Mouse (Mus musculus) liver, embryonic 14.5 days (tissue): ENCODE measurements around the gene Ppm1g.

Source experiments
- CTCF ChIP-seq: IDR thresholded peaks from 2 replicates; pipeline ENCODE4 v1.5.1; 2016; ENCODE audit warnings: antibody characterized with exemption, low read depth, control low read depth
- EP300 ChIP-seq: IDR thresholded peaks from 2 replicates; pipeline ENCODE4 v1.6.1; 2016; ENCODE audit warnings: antibody characterized with exemption, low read depth

DNA sequence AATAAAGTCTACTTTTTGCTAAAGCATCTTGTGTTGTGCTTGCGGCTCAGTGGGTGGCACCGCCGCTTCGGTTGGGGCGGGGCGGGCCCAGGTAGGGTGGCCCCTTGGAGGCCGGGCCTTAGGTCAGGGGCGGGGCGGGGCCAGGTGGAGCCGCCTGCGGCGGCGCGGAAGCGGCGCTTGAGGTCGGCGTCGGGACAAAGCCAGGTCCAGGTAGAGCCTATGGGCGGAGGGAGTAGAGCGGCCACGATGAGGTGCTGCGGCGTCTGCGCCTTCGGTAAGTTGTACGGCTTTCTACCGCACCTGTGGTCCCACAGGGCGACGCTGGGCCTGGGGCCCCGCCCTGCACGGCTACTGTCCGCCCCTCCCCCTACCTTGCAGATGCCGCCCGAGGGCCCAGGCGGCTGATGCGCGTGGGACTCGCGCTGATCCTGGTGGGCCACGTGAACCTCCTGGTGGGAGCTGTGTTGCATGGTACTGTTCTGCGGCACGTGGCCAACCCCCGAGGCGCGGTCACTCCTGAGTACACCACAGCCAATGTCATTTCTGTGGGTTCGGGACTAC, 31.1 kb upstream of the Ppm1g start, which contains the start of gene Krtcap3:
- TF ChIP-seq CTCF = no peak
- no peak for TF ChIP-seq EP300
